Mouse (Mus musculus) midbrain, embryonic 14.5 days (tissue): ENCODE measurements around the gene Zfp809. TPM values are rescaled to one million over a fixed set of nuclear protein-coding genes. Genes with fewer than 3 reads are reported as not detected.
A peak's percentile ranks its signal among the peaks of the same experiment; 100 is the strongest.

Experiments used
- ATAC-seq: fragments of 200-750 bp; cut with Nextera tagmentation; 2 replicates; pipeline ENCODE4 v1.8.0; 2017; ENCODE audit warnings: moderate number of reproducible peaks, moderate library complexity; ENCODE audit not compliant: low FRiP score, low TSS enrichment
- DNase-seq: peaks from one replicate; pipeline ENCODE4 v3.0.0-alpha.2; 2015
- H3K27ac ChIP-seq: fragments of 300-500 bp; sonication (generic); replicated peaks from 2 replicates; pipeline ENCODE4 v1.5.1; 2014; ENCODE audit warnings: mild to moderate bottlenecking, low read depth, low read length, moderate library complexity
- H3K27me3 ChIP-seq: fragments of 300-500 bp; sonication (generic); 2 replicates; pipeline ENCODE4 v1.6.1; 2014; ENCODE audit warnings: low read length, control low read depth, mixed read lengths; ENCODE audit not compliant: control insufficient read depth, insufficient read depth
- H3K36me3 ChIP-seq: fragments of 300-500 bp; sonication (generic); 2 replicates; pipeline ENCODE4 v1.6.1; 2014; ENCODE audit warnings: low read length, control low read depth; ENCODE audit not compliant: control insufficient read depth, insufficient read depth
- H3K4me1 ChIP-seq: fragments of 300-500 bp; sonication (generic); 2 replicates; pipeline ENCODE4 v1.6.1; 2014; ENCODE audit warnings: mild to moderate bottlenecking, antibody characterized with exemption, low read length, control low read depth; ENCODE audit not compliant: control insufficient read depth, insufficient read depth
- H3K4me2 ChIP-seq: fragments of 300-500 bp; sonication (generic); 2 replicates; pipeline ENCODE4 v1.6.1; 2014; ENCODE audit warnings: mild to moderate bottlenecking, low read length, moderate library complexity
- H3K4me3 ChIP-seq: fragments of 300-500 bp; sonication (generic); replicated peaks from 2 replicates; pipeline ENCODE4 v1.5.1; 2014; ENCODE audit warnings: low read depth, low read length
- H3K9ac ChIP-seq: fragments of 300-500 bp; sonication (generic); replicated peaks from 2 replicates; pipeline ENCODE4 v1.6.1; 2014; ENCODE audit warnings: mild to moderate bottlenecking, low read length, moderate library complexity
- H3K9me3 ChIP-seq: fragments of 300-500 bp; sonication (generic); 2 replicates; pipeline ENCODE4 v1.6.1; 2016; ENCODE audit warnings: low read length, control low read depth, mixed read lengths; ENCODE audit not compliant: control insufficient read depth
- WGBS: fragments of 180-500 bp; shearing (Covaris S2); extraction: QIAGEN DNeasy Blood & Tissue Kit; methylation state at CpG from one replicate; pipeline ENCODE4 v1.1.7; 2014; 5-methylcytosine and 5-hydroxymethylcytosine counted together
- polyA plus RNA-seq: library from polyadenylated mRNA; unstranded; fragments of >200 nt; fragmentation: Nextera tagmentation; extraction: Ambion mirVana; gene quantifications from 2 replicates; pipeline ENCODE4 v1.2.1, GENCODE M21; 2014

Gene Zfp809
- polyA plus RNA-seq, 1 experiment from 2014 or later = 11.0 TPM

DNA sequence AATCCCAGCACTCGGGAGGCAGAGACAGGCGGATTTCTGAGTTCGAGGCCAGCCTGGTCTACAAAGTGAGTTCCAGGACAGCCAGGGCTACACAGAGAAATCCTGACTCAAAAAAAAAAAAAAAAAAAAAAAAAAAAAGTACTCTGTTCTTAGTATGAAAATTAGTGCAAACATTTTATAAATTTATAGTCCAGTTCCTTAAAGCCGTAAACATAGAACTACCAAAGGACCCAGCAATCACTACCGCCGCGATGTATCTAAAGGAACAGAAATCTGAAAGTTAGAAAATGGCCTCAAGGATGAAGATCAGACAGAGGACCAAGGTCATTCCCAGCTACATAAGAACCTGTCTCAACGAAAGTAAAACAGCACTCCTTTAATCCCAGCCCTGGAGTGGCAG is 33.3 kb downstream of the Zfp809 start:
- no peaks in the 10 kb centered on the region for H3K27me3 ChIP-seq
- ATAC-seq = no peak
- H3K36me3 ChIP-seq = peaks cover 25% of the 10 kb centered on the region
- no peak for DNase-seq
- peak overlapping the region; percentile 72 for H3K4me3 ChIP-seq
- 85% methylated on average over 8 of the region's 8 CpGs for WGBS
- peak overlapping the region; percentile 84 for H3K9ac ChIP-seq
- no peak overlapping the region for H3K27ac ChIP-seq
- H3K4me1 ChIP-seq = 0 out of 2 replicates have a peak, but pooled peaks cover 5% of the 10 kb centered on the region
- peak overlapping the region; percentile 69 for H3K4me2 ChIP-seq
- peaks cover 16% of the 10 kb centered on the region for H3K9me3 ChIP-seq

DNA sequence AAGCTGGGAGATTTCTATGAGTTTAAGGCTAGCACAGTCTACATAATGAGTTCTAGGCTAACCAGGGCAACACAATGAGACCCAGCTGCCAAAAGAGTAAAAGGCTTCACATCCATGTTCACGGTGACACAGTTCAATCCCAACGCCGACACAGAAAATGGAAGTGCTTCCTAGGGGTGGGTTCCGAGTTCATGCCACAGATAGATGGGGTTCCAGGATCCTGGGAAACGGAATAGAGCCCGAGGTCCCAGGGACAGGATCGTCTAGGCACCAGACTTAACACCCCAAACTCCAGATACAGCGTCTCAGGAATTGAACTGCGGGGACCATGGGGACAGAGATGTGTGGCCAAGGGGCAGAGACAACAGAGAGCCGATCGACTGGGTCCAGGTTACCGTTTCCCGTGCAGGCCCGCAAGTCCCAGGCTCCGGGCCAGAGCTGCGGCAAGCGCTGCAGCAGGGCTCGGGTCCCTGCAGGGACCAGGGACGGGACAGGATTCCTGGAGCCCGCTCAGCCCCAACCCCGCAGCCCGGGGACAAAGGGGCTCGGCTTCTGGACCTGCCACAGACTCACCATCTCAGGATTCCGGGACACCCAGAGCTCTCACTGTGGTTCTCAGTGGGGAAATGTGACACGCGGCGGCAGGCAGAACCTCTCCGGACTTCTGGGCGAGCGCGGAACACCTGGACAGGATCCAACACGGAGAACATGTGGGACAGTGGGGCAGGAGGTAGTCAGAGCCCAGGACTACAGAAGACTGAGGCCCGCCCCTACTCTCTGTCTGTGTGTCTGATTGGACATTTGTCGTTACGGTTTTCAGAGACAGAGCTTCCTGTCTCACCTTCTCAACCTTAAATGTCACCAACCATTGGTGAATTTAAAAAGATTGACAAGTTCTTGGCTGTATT is 33.9 kb downstream of the Zfp809 start, which contains the start of gene Zfp599:
TSS of gene Zfp599 (minus strand) at position 712 of the 908 bp plus-strand sequence.
- 2% methylated on average over 35 of the region's 35 CpGs for WGBS
- peaks cover 12% of the 10 kb centered on the region for H3K9me3 ChIP-seq
- H3K4me1 ChIP-seq = 0 out of 2 replicates have a peak, but pooled peaks cover 5% of the 10 kb centered on the region
- H3K4me3 ChIP-seq = peak within 1 kb of the TSS; percentile 72
- peak; percentile 83 for DNase-seq
- peak within 1 kb of the TSS; percentile 84 for H3K9ac ChIP-seq
- no peaks in the 10 kb centered on the region for H3K27me3 ChIP-seq
- H3K36me3 ChIP-seq = peaks cover 20% of the 10 kb centered on the region
- H3K27ac ChIP-seq = no peak within 1 kb of the TSS; the same call in 1 of the 2 replicates
- ATAC-seq = peak; percentile 89
- peak within 1 kb of the TSS; percentile 69 for H3K4me2 ChIP-seq

- Histone ChIP-seq H3K4me2 (peak overlapping the region; percentile 69), H3K4me3 (peak overlapping the region; percentile 72), H3K4me1 (0 out of 2 replicates have a peak, but pooled peaks cover 5% of the 10 kb centered on the region), H3K36me3 (peaks cover 17% of the 10 kb centered on the region), H3K9ac (no peak overlapping the region; the same call in 1 of the 2 replicates), H3K27me3 (no peaks in the 10 kb centered on the region), H3K27ac (no peak overlapping the region), H3K9me3 (peaks cover 9% of the 10 kb centered on the region)
- ATAC-seq = no peak
- no peak for DNase-seq
- 33% methylated on average over 3 of the region's 3 CpGs for WGBS
Observed at GRCm38 (mm10) chr9:22260092-22260422, 34.5 kb downstream of the Zfp809 start.

DNA sequence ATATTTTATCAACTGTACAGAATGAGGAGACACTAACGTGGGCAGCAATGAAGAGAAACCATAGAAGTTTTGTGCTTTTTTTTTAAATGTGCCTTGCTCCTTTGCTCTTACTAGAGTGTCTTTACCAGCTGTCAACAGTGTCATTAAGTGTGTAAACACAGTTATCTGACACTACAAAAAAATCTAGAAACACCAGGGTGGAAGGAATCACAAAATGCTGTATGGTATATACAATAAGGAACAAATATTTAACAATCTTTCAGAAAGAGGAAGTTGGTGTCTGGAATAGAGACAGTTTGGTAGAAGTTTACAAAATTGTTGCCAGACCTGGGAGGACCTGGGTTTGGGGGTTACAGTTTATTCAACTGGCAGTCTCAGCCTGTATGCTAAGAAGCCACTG is 36.1 kb downstream of the Zfp809 start:
- Histone ChIP-seq H3K9ac (no peak overlapping the region), H3K27ac (no peak overlapping the region), H3K4me2 (no peak overlapping the region), H3K36me3 (peaks cover 6% of the 10 kb centered on the region; the same call in 1 of the 2 replicates), H3K9me3 (no peaks in the 10 kb centered on the region), H3K4me1 (0 out of 2 replicates have a peak, but pooled peaks cover 5% of the 10 kb centered on the region), H3K4me3 (no peak overlapping the region), H3K27me3 (no peaks in the 10 kb centered on the region)
- 89% methylated on average over 1 of the region's 1 CpGs for WGBS
- ATAC-seq (no peak), DNase-seq (no peak)

DNA sequence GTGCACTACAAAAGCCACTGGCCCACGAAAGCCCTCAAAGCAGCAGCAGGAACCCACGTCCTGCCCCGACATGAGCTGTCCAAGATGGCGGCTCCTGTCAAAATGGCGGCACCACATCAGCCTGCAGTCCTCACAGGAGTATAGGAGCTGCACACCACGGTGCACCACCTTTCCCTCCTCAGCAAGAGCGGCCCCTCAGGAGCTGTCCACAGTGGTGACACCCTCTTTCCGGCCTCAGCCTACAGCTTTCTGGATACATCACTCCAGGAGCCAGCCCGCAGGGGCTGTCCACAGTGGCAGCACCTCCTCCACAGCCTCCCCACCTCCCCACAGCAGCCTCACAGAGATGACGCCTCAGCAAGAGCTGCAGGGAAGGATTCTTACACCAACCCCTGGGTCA is 37.1 kb downstream of the Zfp809 start:
- Histone ChIP-seq H3K4me1 (0 out of 2 replicates have a peak, but pooled peaks cover 5% of the 10 kb centered on the region), H3K9ac (no peak overlapping the region), H3K27ac (no peak overlapping the region), H3K9me3 (peaks cover 4% of the 10 kb centered on the region; the same call in 1 of the 2 replicates), H3K4me2 (no peak overlapping the region), H3K27me3 (no peaks in the 10 kb centered on the region), H3K36me3 (no peaks in the 10 kb centered on the region), H3K4me3 (no peak overlapping the region)
- DNase-seq (no peak), ATAC-seq (no peak)
- 93% methylated on average over 10 of the region's 10 CpGs for WGBS

DNA sequence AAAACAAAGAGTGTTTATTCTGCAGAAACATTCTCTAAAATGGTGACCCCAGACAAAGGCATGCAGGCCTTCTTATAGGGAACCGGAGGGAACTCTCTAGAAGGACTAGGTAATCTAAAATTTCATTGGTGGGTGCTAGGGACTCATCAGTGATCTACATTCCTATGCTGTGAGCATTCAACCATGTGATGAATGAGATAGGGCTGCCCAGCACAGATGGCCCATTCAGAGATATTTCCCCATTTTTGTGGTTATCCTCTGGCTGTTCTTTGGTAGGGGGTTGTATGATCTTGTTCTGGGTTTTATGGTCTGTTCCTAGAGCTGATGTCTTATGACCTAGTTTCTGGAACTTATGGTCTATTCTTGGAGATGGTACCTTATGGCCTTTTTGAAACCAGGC is 43.4 kb downstream of the Zfp809 start:
- H3K36me3 ChIP-seq = peaks cover 4% of the 10 kb centered on the region; the same call in 1 of the 2 replicates
- DNase-seq (no peak), ATAC-seq (no peak)
- no peaks in the 10 kb centered on the region for H3K27me3 ChIP-seq
- H3K9me3 ChIP-seq = peaks cover 4% of the 10 kb centered on the region
- no peak overlapping the region for H3K4me2 ChIP-seq
- no peak overlapping the region for H3K9ac ChIP-seq
- no peaks in the 10 kb centered on the region for H3K4me1 ChIP-seq
- WGBS = 95% methylated on average over 1 of the region's 1 CpGs
- no peak overlapping the region for H3K4me3 ChIP-seq
- no peak overlapping the region for H3K27ac ChIP-seq

DNA sequence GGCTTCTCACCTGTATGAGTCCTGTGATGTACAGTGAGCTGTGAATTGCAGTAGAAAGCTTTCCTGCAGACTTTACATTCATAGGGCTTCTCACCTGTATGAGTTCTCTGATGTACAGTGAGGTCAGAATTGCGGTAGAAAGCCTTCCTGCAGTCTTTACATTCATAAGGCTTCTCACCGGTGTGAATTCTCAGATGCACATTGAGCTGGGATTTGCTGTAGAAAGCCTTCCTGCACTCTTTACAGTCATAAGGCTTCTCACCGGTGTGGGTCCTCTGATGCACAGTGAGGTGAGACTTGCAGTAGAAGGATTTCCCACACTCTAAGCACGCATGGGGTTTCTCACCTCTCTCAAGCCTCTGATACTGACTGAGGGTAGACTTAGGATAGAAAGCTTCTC is 53.2 kb downstream of the Zfp809 start:
- H3K4me3 ChIP-seq = no peak overlapping the region
- no peak overlapping the region for H3K27ac ChIP-seq
- H3K4me2 ChIP-seq = no peak overlapping the region
- H3K9ac ChIP-seq = no peak overlapping the region
- ATAC-seq = no peak
- WGBS = 100% methylated on average over 4 of the region's 4 CpGs
- H3K9me3 ChIP-seq = peaks cover 86% of the 10 kb centered on the region
- peaks cover 86% of the 10 kb centered on the region for H3K36me3 ChIP-seq
- no peaks in the 10 kb centered on the region for H3K27me3 ChIP-seq
- no peak for DNase-seq
- no peaks in the 10 kb centered on the region for H3K4me1 ChIP-seq
